In the genomic region with DNA sequence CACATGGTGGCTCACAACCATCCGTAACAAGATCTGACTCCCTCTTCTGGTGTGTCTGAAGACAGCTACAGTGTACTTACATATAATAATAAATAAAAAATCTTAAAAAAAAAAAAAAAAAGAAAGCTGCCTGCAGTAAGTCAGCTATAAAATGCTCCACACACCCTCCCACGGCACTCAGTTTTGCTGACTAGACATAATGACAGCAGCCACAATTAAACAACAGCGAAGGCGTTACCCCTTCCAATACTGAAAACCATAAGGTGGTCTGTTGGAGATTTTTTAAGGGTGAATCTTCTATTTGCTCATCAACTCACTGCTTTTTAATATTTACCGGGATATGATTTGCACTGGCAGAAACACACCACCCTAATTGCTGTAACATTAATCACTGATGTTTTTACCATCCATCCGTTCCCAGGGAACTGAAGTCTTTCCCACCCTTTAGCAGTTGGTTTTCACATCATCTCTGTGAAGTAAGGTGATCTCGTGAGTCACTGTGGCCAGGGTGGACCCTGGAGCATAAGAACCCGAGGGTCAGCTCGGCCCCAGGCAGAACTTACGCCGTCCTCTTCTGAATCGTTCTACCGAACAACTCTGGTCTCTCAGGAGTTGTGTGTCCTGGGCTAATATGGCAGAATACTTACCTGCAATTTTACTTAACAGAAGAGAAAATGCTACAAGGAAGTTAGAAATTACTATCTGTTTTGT, we compare ENCODE assay signal across 19 mouse cellular contexts. TPM values are rescaled to one million over a fixed set of nuclear protein-coding genes. Genes with fewer than 3 reads are reported as not detected.
DNase-seq lines count a peak whose midpoint lies in the region; ATAC-seq and TF ChIP-seq lines count a peak whose summit lies in the region.
"Had no signal": no experiment of that assay in that cellular context is flagged by ENCODE, and none has a peak within 500 bp of the region (broad histone marks: within the 10 kb centered on the region; RNA-seq: fewer than 3 reads in every experiment).

No protein-coding gene starts in this region.

- DNase-seq in gastrocnemius, adult 2 months = no peak
- no peak for DNase-seq in gastrocnemius, postnatal 36 days
- peak; percentile 48 for DNase-seq in heart, adult 8-10 months (ENCODE audit: low spot score)
- DNase-seq in heart, postnatal 25 days (ENCODE audit: low spot score) = no peak
- DNase-seq: adrenal gland, postnatal 14 days; B cell, adult 2 months; cerebellum, adult 9-11 months; forebrain, postnatal 0 days; kidney, adult 2 months had no signal

- WGBS in heart, embryonic 12.5 days = 91% methylated on average over 13 of the region's 13 CpGs
- WGBS in heart, embryonic 16.5 days = 90% methylated on average over 12 of the region's 13 CpGs

- H3K4me3 ChIP-seq in gastrocnemius, adult 2 months = peak overlapping the region; percentile 26
- no peak overlapping the region for H3K4me3 ChIP-seq in heart, embryonic 12.5 days
- H3K4me3 ChIP-seq in heart, embryonic 16.5 days (ENCODE audit: low read length) = no peak overlapping the region
- H3K4me3 ChIP-seq: embryonic facial prominence, embryonic 13.5 days; forebrain, embryonic 13.5 days; hindbrain, embryonic 15.5 days had no signal

- no peak for TF ChIP-seq CTCF in gastrocnemius, adult 2 months (IDR thresholded peaks at IDR 0.05)

- H3K9me3 ChIP-seq in heart, embryonic 12.5 days (replicated peaks) = no peaks in the 10 kb centered on the region
- no peaks in the 10 kb centered on the region for H3K9me3 ChIP-seq in heart, embryonic 16.5 days (replicated peaks; ENCODE audit: control insufficient read depth, low read length)
- H3K9me3 ChIP-seq: embryonic facial prominence, embryonic 13.5 days; forebrain, embryonic 13.5 days; hindbrain, embryonic 15.5 days had no signal

- H3K9ac ChIP-seq in heart, embryonic 12.5 days = no peak overlapping the region
- H3K9ac ChIP-seq in heart, embryonic 16.5 days (ENCODE audit: low read length) = no peak overlapping the region
- H3K9ac ChIP-seq: embryonic facial prominence, embryonic 13.5 days; forebrain, embryonic 13.5 days; forebrain, postnatal 0 days; hindbrain, embryonic 15.5 days had no signal

- intact Hi-C loops in gastrocnemius, adult 2 months (cut with DNase I) = loop anchor here (10.0 kb wide), 1 partner anchor 317 kb away; no protein-coding TSS in a partner anchor
- intact Hi-C loops in gastrocnemius, postnatal 36 days (cut with DNase I) = no loop called here
- intact Hi-C loops in heart, postnatal 25 days (cut with DNase I) = no loop called here

- ATAC-seq in heart, embryonic 12.5 days (ENCODE audit: insufficient number of reproducible peaks, low FRiP score) = no peak
- no peak for ATAC-seq in heart, embryonic 16.5 days (replicated peaks; ENCODE audit: extremely low read depth, insufficient read depth, low FRiP score)
- no peak for ATAC-seq in megakaryocyte progenitor cell, adult 5-6 weeks (replicated peaks; ENCODE audit: poor library complexity)
- ATAC-seq: activated CD4-positive, CD25-positive, alpha-beta regulatory T cell, adult 4 months; CD4-positive, CD25-positive, alpha-beta regulatory T cell, adult 4 months; forebrain, embryonic 13.5 days; forebrain, postnatal 0 days; intestine, embryonic 16.5 days; Patski had no signal

- no peak overlapping the region for H3K4me2 ChIP-seq in heart, embryonic 12.5 days
- no peak overlapping the region for H3K4me2 ChIP-seq in heart, embryonic 16.5 days (ENCODE audit: low read depth, low read length)
- H3K4me2 ChIP-seq: embryonic facial prominence, embryonic 13.5 days; forebrain, embryonic 13.5 days; hindbrain, embryonic 15.5 days had no signal

- no peaks in the 10 kb centered on the region for H3K27me3 ChIP-seq in heart, embryonic 12.5 days (replicated peaks)
- no peaks in the 10 kb centered on the region for H3K27me3 ChIP-seq in heart, embryonic 16.5 days (ENCODE audit: control insufficient read depth, insufficient read depth, low read length)
- H3K27me3 ChIP-seq: embryonic facial prominence, embryonic 13.5 days; forebrain, embryonic 13.5 days; hindbrain, embryonic 15.5 days; Patski had no signal

- H3K4me1 ChIP-seq in heart, embryonic 12.5 days (replicated peaks) = peaks cover 31% of the 10 kb centered on the region
- H3K4me1 ChIP-seq in heart, embryonic 16.5 days (ENCODE audit: control insufficient read depth, insufficient read depth, low read length) = peaks cover 33% of the 10 kb centered on the region

- peak overlapping the region; percentile 6 for H3K27ac ChIP-seq in gastrocnemius, adult 2 months
- H3K27ac ChIP-seq in heart, embryonic 12.5 days (ENCODE audit: poor library complexity, severe bottlenecking) = no peak overlapping the region
- peak overlapping the region; percentile 45; the same call in 1 of the 2 replicates for H3K27ac ChIP-seq in heart, embryonic 16.5 days (ENCODE audit: low read length)
- H3K27ac ChIP-seq: embryonic facial prominence, embryonic 13.5 days; forebrain, embryonic 13.5 days; hindbrain, embryonic 15.5 days had no signal

- no peaks in the 10 kb centered on the region for H3K36me3 ChIP-seq in heart, embryonic 12.5 days
- no peaks in the 10 kb centered on the region for H3K36me3 ChIP-seq in heart, embryonic 16.5 days (ENCODE audit: control insufficient read depth, insufficient read depth)
- H3K36me3 ChIP-seq: embryonic facial prominence, embryonic 13.5 days; hindbrain, embryonic 15.5 days had no signal

RNA-seq across cellular contexts. Expression of gene Map10, which starts 7.5 kb away (rescaled TPM):
- total RNA-seq in gastrocnemius, adult 2 months (2021) = 1 to 10 TPM; 2.1 to 3.0 TPM
- total RNA-seq in gastrocnemius, postnatal 36 days (2021) = 1 to 10 TPM; 1.9 to 2.3 TPM
- 1 to 10 TPM; 4.9 to 7.0 (median 6.4) TPM for total RNA-seq in heart, adult 8-10 months (2022)
- 7.9 and 8.2 TPM in 2 replicates for polyA plus RNA-seq in heart, embryonic 12.5 days (2016; fragmentation: Nextera tagmentation; extraction: Ambion mirVana)
- 6.6 and 6.9 TPM in 2 replicates for polyA plus RNA-seq in heart, embryonic 16.5 days (2015; fragmentation: Nextera tagmentation; extraction: Ambion mirVana)
- 1 to 10 TPM; 5.2 to 5.8 TPM for total RNA-seq in heart, postnatal 25 days (2021)
- total RNA-seq in megakaryocyte progenitor cell, adult 5-6 weeks (2015) = 1.2 and 1.3 TPM in 2 replicates
- 1.1 and 1.3 TPM in 2 replicates for total RNA-seq in megakaryocyte progenitor cell, adult 5-6 weeks (2017)
- polyA plus RNA-seq: Patski had no signal
